Mouse (Mus musculus): ENCODE measurements around the gene Nup214.

GRCm38 (mm10) chr2:31950058-31950871 lies 24.0 kb upstream of the Nup214 start, which contains the start of gene Aif1l:
- no peak for TF ChIP-seq CTCF (IDR thresholded peaks at IDR 0.05; ENCODE audit: borderline replicate concordance, insufficient read depth, low read length)
- TF ChIP-seq POLR2A (IDR thresholded peaks at IDR 0.05; ENCODE audit: low read depth, low read length), result 0 out of 2 replicates have a peak, but pooled peaks have one; percentile 46

Data from embryonic fibroblast, embryonic 13.5 days (primary cell).